Mouse (Mus musculus) right cerebral cortex, postnatal 10 days (tissue): Measurements from ENCODE around the gene Slc10a7.
"Not testable (repeated sequence)": the region's sequence is repeated elsewhere in the genome, so short reads cannot be mapped to it uniquely, and the experiment has no call there.

Source experiments
- DNase-seq, 2 experiments: peaks; one replicate each; pipeline ENCODE4 v3.0.0; 2021; ENCODE audit warnings: low spot score in 2 of 2

The Slc10a7 gene

DNA sequence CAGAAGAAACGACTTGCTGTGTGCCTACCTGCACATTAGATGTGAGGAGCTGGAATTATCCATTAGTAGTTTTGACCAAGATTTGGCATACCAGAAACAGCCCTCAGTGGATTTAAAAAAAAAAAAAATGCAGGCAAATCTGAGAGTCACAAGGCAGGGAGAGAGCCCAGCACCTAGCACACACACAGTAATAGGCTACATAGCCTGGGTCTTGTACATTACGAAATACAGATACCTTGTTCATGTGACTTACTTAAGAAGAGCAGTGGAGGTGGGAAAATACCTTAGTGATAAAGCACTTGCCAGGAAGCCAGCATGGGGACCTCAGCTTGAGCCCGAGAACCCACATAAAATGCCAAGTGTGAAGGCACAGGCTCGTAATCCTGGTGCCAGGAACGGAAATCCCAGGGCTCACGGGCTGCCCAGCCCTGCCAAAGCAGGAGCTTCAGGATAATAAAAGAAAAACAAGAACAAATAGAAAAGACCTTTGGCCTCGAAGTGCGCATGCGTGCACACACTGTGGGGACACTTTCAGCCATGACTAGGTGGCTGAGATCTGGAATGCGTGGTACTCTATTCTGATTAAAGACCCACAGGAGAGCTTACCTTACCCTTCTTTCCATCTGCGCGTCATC, 155.3 kb downstream of the Slc10a7 start:
- DNase-seq = no peak

DNA sequence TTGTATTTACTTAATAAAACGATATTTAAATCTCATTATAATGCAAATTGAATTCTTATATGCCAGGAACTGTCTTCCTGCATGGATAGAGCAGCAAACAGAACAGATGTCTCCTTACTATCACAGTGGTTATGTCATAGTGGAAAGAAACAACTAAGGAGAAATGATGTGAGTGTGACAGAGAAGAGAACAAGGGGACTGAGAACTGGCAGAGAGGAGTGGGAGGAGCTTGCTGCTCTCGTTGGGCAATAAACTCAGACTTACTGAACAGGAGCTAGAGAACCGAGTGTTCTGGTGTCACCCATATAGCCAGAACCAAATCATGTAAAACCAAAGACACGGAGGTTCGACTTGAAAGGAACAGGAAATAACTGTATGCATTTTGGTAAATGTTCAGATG, 158.3 kb downstream of the Slc10a7 start:
- DNase-seq = no peak

DNA sequence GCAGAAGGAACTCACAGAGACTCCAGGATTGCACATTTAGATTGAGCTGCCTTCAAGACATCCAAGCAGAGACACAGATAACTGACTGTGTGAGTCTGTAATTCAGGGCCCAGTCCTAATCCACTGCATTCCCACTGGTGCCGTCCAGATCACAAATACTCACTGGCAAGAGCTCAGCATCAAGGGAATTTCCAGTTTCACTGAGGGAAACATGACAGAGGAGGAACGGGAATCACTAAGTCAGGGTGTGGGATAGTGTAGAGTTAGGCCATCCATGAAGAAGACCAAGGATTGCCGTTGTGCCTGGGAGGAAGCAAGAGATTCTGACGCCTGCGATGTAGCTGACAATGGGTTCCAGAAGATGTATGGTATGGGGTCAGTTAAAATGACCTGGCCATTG, 159.1 kb downstream of the Slc10a7 start:
- DNase-seq = no peak

DNA sequence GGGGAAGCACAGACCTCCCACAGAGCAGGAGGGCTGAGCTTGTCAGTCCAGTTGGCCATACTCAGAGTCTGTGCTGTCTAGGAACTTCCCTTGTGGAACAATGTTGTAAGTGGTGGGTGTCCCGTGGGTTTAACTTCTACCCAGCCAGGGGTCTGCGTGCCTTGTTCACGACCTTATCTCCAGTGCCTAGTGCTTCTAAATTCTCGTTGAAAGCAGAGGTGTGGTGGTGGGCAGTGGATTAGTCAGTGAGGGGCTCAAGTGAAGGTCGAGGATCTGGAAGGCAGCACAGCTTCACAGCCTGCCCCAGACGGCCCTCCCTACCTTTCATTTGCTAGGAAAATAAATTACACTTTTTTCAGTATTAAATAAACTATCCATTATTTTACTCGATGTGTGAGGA, 161.1 kb downstream of the Slc10a7 start:
- DNase-seq = no peak

DNA sequence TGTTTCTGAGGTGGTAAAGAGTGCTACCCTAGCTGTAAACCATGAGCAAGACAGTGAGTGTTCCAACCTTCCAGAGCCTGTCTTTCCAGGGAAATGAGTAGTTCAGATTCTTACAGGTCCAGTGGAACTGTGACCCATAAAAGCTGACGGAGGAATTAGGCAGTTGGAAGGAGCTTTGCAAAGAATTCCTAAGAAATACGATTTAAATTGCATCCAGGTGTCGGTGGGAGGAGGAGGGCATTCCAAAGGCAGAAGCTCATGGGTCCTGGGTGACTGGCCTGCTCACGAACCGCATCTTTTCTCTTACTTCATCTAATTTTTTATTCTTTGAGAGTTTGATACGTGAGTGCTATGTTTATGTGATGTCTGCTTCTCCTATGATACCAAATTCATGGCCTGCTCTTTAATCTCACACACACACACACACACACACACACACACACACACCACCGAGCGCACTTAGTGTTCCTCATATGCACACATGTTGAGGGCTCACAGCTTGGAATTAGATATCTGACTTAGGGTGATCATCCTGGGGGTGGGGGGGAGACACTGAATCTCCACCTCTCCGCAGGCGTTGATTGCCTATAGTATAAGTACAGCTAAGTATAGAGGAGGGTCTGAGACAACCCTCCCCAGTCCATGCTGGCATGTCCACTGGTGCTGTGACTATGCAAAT, 169.5 kb downstream of the Slc10a7 start:
- DNase-seq = no peak

DNA sequence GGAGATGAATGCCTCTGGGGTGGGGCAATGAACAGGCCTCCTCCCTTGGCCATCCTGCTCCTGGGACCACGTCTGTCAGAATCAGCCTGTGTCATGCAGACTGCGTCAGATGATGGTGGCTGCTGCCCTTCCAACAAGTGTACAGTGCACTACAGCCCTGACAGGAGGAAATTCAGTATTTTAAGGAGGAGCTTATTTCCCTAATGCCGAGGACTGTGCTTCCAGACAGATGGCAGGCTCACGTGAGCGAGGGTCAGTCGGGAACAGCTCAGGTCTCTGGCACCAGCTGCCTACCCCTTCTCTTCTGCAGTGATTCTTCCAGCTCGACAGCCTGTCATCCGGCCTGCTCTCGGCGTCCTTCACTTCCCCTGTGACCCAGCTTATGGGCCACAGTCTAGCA, 181.6 kb downstream of the Slc10a7 start:
- DNase-seq = no peak

DNA sequence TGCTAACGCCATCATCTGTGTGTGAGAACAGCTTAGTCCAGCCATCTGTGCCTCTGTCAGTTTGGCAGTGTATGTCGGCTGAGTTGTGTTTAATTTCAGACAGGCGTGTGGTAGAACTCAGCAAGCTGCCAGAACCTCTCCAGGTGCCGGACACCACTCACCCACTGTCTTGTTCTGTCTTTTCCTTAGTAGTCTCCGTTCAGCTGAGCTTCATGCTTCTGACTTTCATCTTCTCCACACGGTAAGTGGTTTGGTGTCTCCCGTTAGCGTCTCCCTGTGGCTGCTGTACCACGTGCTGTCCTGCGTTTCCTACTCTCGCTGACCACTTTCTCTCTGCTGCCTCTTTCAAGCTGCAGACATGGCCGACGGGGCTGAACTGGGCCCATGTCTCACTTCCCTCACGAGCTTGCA, 189.2 kb downstream of the Slc10a7 start:
- peak; percentile 57 for DNase-seq

DNA sequence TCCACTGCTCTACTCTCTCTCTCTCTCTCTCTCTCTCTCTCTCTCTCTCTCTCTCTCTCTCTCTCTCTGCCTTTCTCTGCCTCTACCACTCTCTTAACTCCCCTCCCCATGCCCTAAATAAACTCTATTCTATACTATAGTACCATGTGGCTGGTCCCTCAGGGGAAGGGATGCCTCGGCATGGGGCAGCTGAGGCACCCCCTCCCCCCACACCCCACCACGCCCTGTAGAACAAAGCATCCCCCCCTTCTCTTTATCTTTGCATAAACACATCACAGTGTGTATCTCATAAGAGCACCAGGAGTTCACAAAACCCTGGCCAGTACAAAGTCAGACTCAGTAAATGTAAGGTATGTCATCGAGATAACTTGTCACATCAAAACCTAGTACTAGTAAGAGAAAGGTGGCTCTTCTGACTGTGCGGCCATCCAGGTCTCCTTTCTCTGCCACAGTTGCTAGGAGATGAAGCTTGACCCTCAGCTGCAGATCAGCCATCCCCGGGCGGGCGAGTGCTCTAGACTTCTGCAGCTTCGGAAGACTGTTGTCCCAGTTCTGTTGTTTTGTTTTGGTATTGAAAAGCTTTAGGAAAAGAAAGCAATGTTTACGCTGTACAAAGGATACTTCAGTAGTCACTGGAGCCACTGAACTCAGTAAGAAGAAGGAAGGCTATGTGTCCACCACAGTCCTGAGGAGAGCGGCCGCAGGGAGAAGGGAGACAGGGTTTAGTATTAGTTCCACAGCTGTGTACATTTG, 194.1 kb downstream of the Slc10a7 start:
- DNase-seq = no peak

DNA sequence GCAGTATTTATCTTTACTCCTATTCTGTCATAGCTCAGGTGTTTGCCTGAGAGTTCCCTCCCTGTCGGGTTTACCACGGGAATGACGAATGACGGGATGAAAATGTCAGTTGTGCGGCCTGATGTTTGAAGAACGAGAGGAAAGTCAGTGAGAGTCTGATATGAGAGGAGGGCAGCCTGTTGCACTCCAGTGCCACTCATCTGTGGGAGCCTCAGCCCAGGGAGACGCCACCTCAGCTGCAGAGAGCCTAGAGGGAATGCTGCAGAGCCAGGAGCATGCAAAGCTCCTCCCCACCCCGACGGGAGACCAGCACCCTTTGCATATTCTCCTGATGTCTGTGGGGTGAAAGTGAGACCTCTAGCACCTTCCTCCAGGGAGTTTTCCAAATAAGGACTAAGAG, 196.8 kb downstream of the Slc10a7 start:
- no peak for DNase-seq

DNA sequence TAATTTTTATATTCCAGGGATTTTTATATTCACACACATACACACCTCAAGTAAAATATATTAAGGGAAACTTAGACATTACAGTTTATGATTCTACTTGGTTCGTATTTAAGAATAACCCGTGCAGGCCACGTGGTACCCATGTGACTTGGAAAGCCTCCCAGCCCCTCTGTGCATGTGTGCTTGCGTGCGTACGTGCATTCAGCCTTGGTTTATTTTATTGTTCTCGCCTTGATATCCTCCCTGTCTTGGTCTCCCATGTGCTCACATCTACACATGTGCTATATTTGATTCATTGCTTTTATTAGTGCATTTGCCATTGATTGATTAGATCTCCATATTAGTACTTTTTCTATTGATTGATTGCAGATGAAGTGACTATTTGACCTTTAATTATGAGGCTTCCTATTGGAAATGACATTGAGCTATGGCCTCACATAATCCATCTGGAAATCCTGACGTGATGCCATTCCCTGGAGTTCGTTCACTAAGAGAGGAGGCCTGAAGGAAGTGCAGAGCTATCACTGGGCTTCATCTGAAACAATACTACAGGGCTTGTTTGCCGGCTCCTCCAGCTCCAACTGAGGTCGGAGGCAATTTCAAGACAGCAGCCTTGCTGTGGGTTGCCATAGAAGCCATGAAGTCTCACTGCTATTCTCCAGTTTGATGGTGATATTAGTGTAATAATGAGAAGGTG, 200.9 kb downstream of the Slc10a7 start:
- no peak for DNase-seq

DNA sequence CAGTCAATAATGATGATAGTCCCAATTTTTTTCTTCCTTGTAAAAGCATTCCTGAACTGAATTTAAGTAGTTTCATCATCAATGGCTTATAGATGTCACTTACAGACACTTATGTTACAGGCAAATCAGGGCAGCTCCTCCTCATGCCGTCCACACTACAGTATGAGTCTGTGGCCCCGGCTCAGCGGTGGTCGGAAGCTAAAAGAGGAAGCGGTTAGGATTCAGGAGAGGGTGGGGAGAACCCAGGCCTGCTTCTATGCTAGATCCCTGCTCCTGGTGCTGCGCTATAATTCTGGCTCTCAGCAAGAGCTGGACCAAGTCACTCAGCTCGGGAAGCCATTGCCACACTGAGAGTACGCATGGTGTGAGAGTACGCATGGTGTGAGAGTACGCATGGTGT, 201.8 kb downstream of the Slc10a7 start:
- DNase-seq = no peak

DNA sequence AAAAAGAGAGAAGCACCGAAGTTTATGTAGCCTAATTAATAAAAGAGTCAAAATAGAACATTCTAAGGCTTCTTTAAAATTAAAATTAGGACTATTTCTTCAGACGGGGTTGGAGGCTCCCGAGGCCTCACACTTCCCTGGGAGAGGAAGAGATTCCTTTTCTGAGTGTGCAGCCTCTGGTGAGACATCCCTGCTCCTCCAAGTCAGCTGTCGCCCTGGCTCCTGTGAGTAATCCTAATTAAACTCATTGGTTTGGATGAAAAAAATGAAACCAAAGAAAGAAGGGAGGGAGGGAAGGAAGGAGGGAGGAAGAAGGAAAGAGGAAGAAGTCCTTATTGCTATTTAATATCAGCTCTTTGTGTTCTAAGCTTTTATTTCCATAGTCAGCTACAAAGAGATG, 205.7 kb downstream of the Slc10a7 start:
- DNase-seq = no peak

DNA sequence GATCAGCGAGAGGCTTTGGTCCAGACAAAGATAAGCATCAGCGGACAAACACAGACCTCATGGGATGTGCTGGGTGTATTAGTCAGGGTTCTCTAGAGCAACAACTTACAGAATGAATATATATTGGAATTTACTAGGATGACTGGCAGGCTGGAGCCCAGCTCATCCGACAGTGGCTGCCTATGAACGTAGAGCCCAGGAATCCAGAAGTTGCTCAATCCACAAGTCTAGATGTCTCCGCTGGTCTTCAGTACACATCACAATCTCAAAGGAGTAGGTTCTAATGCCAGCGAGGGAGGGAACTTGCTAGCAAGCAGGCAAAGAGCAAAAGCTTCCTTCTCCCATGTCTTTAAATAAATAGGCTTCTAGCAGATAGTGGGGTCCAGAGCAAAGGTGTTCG, 207.4 kb downstream of the Slc10a7 start:
- DNase-seq = no peak

DNA sequence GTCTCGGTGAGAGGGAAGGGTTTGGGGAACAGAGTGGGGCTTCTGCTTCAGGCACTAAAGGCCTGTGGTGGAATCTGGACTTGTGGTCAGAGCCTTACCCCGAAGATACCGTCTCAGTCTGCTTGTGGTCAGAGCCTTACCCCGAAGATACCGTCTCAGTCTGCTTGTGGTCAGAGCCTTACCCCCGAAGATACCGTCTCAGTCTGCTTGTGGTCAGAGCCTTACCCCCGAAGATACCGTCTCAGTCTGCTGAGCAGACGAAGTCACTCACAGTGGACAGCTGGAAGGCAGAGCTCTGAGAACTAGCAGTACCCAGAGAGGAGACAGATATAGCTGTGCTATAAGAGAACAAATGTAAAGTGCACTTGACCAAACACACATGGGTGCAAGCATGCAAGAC, 208.0 kb downstream of the Slc10a7 start:
- not testable (repeated sequence) for DNase-seq

DNA sequence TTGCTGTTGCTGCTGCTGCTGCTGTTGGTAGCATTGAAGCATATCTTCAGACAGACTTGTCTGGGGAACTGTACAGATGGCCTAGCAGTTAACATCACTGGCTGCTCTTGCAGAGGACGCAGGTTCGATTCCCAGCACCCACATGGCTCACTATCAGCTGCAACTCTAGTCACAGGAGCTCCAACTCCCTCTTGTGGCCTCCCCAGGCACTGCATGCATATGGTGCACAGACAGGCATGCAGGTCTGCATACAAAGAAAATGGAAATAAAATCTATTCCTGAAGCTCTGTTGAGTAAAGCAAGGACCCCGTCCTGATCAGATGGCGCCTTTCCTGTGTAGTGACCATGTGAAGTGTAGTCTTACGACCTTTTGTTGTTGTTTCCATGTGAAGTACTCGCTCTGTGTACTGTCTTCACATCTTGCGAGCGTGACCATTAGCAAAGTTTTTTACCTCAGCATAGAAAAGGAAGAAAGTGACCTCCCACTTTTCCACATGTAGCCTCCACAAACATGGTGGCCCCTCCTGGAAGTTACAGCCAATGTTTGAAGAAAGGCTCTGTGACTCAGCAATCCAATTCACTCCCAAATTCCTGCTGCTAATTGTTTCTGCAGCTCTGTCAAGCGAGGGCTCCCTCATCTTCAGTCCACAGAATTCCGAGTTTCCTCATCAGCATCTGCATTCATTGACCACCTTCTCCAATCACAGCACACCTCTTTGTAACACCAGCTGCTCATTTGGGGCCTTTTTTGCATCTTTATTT, 210.3 kb downstream of the Slc10a7 start:
- no peak for DNase-seq

DNA sequence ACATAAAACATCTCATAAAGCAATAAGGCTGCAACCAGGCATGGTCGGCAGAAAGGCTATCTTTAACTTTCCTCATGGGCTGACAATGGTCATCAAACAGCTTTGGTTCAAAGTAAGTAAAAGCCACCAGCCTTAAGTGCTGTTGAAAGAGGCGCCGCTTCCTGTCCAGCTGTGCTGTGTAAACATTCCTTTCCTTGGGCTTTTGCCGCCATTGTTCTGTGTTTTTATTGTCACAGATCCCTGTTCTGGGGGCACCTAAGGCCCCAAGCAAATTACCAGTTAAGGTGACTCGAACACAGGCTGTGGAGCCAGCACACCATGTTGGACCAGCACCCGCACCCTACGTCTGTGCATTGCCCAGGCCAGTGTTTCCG, 210.9 kb downstream of the Slc10a7 start:
- no peak for DNase-seq

DNA sequence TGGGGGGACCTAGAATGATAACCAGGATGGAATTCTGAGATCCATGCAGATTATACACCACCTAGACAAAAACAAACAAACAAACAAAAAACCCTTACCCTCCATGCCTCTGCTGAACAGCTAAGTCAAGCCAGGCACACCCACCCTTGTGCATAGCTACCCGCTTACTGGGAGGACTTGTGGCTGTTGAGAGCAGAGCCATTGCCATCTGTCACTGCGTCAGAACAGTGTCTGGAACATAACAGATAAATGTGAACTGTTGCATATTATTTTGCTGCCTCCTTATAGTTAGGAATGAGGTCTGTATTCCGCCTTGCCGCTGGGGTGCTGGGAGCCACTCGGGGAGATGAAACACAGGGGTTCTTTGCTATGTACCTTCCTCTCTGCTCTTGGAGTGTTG, 212.4 kb downstream of the Slc10a7 start:
- DNase-seq = no peak

DNA sequence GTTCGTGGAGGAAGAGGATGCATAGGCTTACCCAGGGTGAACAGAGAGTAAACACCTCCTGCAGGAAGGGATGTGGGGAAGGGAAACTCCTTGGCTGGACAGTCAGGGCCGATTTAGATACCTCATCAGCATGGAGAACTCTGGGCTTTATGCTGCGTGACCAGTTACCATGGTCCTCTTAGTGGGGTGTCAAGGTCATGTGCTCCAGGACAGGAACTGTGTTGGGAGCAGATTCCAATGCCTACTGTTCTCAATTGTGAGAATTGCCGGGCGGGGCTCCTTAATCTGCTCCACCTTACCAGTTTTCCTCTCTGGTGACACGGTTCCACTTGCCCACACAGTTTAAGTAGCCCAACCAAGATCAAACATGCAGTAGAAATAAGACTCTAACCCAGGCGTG, 213.1 kb downstream of the Slc10a7 start:
- DNase-seq = no peak

DNA sequence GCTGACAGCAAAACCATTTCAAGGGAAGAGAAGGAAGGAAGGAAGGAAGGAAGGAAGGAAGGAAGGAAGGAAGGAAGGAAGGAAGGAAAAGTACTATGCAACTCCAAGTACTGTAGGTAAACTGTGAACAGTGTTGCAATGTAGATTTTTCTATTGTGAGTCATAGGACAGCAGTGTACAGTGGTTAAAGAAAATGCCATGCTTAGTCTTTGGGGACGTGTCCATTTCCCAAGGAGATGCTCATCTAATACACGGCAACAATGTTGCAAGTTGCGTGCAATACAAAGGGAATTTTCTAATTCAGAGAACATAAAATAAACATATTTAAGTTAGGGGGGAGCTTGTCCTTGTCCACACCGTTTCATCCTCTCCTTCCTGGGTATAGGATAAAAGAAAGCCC, 215.7 kb downstream of the Slc10a7 start:
- DNase-seq = no peak

DNA sequence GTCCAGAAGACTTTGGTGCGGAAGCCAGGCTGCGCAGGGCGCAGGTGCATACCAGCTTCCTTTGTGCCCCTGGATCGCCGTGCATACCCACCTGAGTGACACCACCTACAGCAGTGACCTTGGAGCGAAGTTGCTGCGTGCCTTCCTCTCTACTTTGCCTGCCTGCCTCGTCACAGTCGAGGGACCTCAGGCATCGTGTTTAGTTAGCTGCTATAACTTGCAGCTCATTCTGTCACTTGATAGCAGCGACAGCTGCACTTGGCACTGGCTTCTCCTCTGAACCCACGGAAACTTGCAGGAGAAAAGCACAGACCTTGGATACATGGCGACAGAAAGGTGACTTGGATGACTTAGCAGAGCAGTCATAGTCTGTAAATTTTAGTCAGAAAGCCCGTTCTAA, 219.1 kb downstream of the Slc10a7 start:
- no peak for DNase-seq

DNA sequence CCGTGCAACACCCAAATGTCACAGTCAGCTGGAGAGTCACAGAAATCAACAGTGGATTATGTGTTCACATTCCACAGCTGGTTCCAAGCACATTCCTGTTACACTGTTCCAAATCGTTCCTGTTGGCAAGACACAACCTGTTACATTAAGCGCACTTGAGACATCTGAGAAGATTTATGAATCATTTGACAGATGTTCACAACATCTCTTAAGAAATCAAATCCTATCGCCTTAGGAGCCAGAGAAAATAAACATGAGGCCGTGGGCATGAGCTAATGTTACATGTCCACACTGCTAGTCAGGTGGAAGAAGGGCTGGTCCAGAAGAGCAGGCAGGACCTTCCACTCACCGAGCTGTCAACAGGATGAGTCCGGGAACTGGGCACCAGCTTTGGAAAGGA, 223.3 kb downstream of the Slc10a7 start:
- DNase-seq = peak in 1 of 2 experiments; percentile 2

DNA sequence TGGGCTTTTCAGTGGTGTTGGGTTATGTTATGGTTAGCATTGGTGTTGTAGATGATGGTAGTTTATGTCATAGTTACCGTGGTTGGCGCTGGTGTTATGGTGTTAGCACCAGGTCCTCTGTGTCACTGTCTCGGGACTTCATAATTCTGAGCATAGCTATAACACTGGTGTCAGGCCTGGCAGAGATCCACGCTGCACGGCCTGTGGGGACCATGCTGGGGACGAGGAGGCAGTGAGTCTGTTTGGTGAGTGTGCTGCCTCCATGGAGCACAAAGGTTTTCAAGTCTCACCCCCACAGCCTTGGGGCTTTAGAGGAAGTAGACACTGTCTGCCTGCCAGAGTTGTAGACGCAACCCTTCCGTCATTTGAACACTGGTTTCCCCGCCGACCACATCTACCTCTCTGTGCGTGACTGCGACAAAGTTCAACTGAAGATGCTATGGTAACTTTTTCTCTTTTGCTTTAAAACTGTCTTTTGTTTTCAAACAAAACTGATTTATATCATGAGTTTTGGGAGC, 223.9 kb downstream of the Slc10a7 start:
- DNase-seq = peak in 1 of 2 experiments; percentile 22
